Mouse (Mus musculus) heart, adult 2 months (tissue): ENCODE data around the gene Lamb3.

Experiments used
- CTCF ChIP-seq: fragments of 200-600 bp; IDR thresholded peaks from 2 replicates; pipeline ENCODE4 v1.8.1; 2022; ENCODE audit warnings: antibody characterized with exemption, mild to moderate bottlenecking, moderate library complexity
- EP300 ChIP-seq: fragments of 200-500 bp; IDR thresholded peaks from 2 replicates; pipeline ENCODE4 v1.6.1; 2011; ENCODE audit warnings: low read depth, low read length, control low read depth; ENCODE audit not compliant: insufficient read depth
- POLR2A ChIP-seq: fragments of 200-500 bp; IDR thresholded peaks from 2 replicates; pipeline ENCODE4 v1.6.1; 2011; ENCODE audit warnings: mild to moderate bottlenecking, low read depth, low read length, control low read depth; ENCODE audit not compliant: insufficient read depth

DNA sequence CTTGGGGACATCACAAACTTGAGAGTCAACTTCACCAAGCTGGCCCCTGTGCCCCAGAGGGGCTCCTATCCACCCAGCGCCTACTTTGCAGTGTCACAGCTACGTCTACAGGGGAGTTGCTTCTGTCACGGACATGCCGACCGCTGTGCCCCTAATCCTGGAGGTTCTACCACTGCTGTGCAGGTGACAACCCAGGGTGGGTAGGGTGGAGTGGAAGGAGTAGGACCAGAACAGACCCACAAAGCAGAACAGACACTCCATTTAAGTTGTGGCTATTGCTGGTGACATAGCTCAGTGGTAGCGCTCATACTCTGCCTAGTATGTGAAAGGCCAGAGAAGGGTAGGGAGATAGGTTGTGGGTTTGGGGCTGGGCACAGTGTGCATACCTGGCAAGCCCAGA is 118.4 kb downstream of the Lamb3 start:
- TF ChIP-seq CTCF (no peak), POLR2A (no peak), EP300 (no peak)
